Mouse (Mus musculus) G1E (cell line): ENCODE data around the gene Nsmce3. TPM values are rescaled to one million over a fixed set of nuclear protein-coding genes. Genes with fewer than 3 reads are reported as not detected.

Source experiments
- ATAC-seq: 2 replicates; pipeline ENCODE4 v1.8.0; 2016; ENCODE audit warnings: mild to moderate bottlenecking; ENCODE audit not compliant: insufficient number of reproducible peaks, poor library complexity, low FRiP score, severe bottlenecking; ENCODE audit errors: extremely low read depth
- DNase-seq: peaks from one replicate; pipeline ENCODE4 v3.0.0; 2012; ENCODE audit warnings: low spot score
- H3K27me3 ChIP-seq: 2 replicates; pipeline ENCODE4 v1.6.1; 2012; ENCODE audit warnings: mild to moderate bottlenecking, low read length, inconsistent platforms; ENCODE audit not compliant: insufficient read depth
- H3K36me3 ChIP-seq: replicated peaks from 2 replicates; pipeline ENCODE3; 2012; ENCODE audit warnings: mild to moderate bottlenecking, inconsistent platforms
- H3K4me1 ChIP-seq: 2 replicates; pipeline ENCODE4 v1.6.1; 2012; ENCODE audit warnings: low read depth, low read length, inconsistent platforms, mixed read lengths; ENCODE audit not compliant: insufficient read depth
- H3K4me3 ChIP-seq: 2 replicates; pipeline ENCODE4 v1.5.1; 2012; ENCODE audit warnings: low read depth, mild to moderate bottlenecking, inconsistent platforms, low read length, moderate library complexity, mixed read lengths
- H3K9me3 ChIP-seq: replicated peaks from 2 replicates; pipeline ENCODE4 v1.6.1; 2012; ENCODE audit warnings: inconsistent platforms
- CTCF ChIP-seq: IDR thresholded peaks from 2 replicates; pipeline ENCODE4 v1.5.1; 2012; ENCODE audit warnings: low read depth, low read length, inconsistent platforms, mixed read lengths
- GATA1 ChIP-seq: IDR thresholded peaks from 2 replicates; pipeline ENCODE4 v1.6.1; 2012; ENCODE audit warnings: borderline replicate concordance, low read length, inconsistent platforms, mixed read lengths
- GATA2 ChIP-seq: IDR thresholded peaks from 2 replicates; pipeline ENCODE4 v1.6.1; 2012; ENCODE audit warnings: low read depth, low read length, inconsistent platforms, borderline replicate concordance
- POLR2AphosphoS5 ChIP-seq: IDR thresholded peaks from 2 replicates; pipeline ENCODE4 v1.6.1; 2012; ENCODE audit warnings: low read depth, low read length, inconsistent platforms; ENCODE audit not compliant: insufficient replicate concordance
- TAL1 ChIP-seq: conservative IDR thresholded peaks from 2 replicates; pipeline ENCODE4 v1.6.1; 2012; ENCODE audit warnings: low read depth, low read length, inconsistent platforms, mixed read lengths
- polyA plus RNA-seq: library from polyadenylated mRNA; stranded (reverse); fragments of >175 nt; gene quantifications from 2 replicates; pipeline ENCODE4 v1.2.3, GENCODE M21; 2012
- total RNA-seq, 2 experiments: library from RNA; stranded (forward) in 1 of 2; stranded (reverse) in 1 of 2; fragments of 200-1000 nt in 1 of 2; fragments of >200 nt in 1 of 2; fragmentation: Nextera tagmentation in 1 of 2; gene quantifications; 2 replicates each; pipeline ENCODE4 v1.2.3; 2014 to 2017

The Nsmce3 gene
- total and polyA plus RNA-seq, 3 experiments = 4.4 to 8.1 (median 7.2) TPM

- no peaks in the 10 kb centered on the region for H3K4me1 ChIP-seq
Observed at GRCm38 (mm10) chr7:64855389-64855927, 17.3 kb downstream of the Nsmce3 start.

GRCm38 (mm10) chr7:64850791-64851190, 22.0 kb downstream of the Nsmce3 start:
- Histone ChIP-seq H3K4me3 (no peak overlapping the region), H3K4me1 (no peaks in the 10 kb centered on the region), H3K9me3 (no peaks in the 10 kb centered on the region), H3K36me3 (no peaks in the 10 kb centered on the region), H3K27me3 (no peaks in the 10 kb centered on the region)
- TF ChIP-seq POLR2AphosphoS5 = no peak
- TF ChIP-seq GATA2 = no peak
- no peak for TF ChIP-seq CTCF
- TF ChIP-seq TAL1 = no peak
- no peak for TF ChIP-seq GATA1
- DNase-seq (no peak), ATAC-seq (no peak)

More at GRCm38 (mm10) chr7:64855389-64855927, 17.3 kb downstream of the Nsmce3 start:
- DNase-seq (no peak), ATAC-seq (no peak)
- Histone ChIP-seq H3K9me3 (no peaks in the 10 kb centered on the region), H3K4me3 (no peak overlapping the region), H3K27me3 (0 out of 2 replicates have a peak, but pooled peaks cover 2% of the 10 kb centered on the region), H3K36me3 (no peaks in the 10 kb centered on the region)
- no peak for TF ChIP-seq GATA2
- no peak for TF ChIP-seq POLR2AphosphoS5
- TF ChIP-seq CTCF = no peak
- TF ChIP-seq TAL1 = no peak
- TF ChIP-seq GATA1 = no peak

GRCm38 (mm10) chr7:64847366-64847899, 25.4 kb downstream of the Nsmce3 start:
- no peak overlapping the region for H3K4me3 ChIP-seq
- no peaks in the 10 kb centered on the region for H3K27me3 ChIP-seq
- H3K36me3 ChIP-seq = no peaks in the 10 kb centered on the region
- no peaks in the 10 kb centered on the region for H3K9me3 ChIP-seq
- ATAC-seq (no peak), DNase-seq (no peak)
- H3K4me1 ChIP-seq = no peaks in the 10 kb centered on the region
- no peak for TF ChIP-seq GATA1
- TF ChIP-seq TAL1 = no peak
- TF ChIP-seq CTCF = no peak
- no peak for TF ChIP-seq GATA2
- TF ChIP-seq POLR2AphosphoS5 = no peak

- Histone ChIP-seq H3K4me1 (no peaks in the 10 kb centered on the region), H3K36me3 (no peaks in the 10 kb centered on the region), H3K27me3 (no peaks in the 10 kb centered on the region), H3K9me3 (no peaks in the 10 kb centered on the region), H3K4me3 (no peak overlapping the region)
- ATAC-seq (no peak), DNase-seq (no peak)
- no peak for TF ChIP-seq TAL1
- TF ChIP-seq GATA1 = no peak
- TF ChIP-seq GATA2 = no peak
- TF ChIP-seq POLR2AphosphoS5 = no peak
- no peak for TF ChIP-seq CTCF
Observed at GRCm38 (mm10) chr7:64846061-64846460, 26.7 kb downstream of the Nsmce3 start.

- no peak for DNase-seq
- no peak for ATAC-seq
- no peak overlapping the region for H3K4me3 ChIP-seq
- H3K4me1 ChIP-seq = no peaks in the 10 kb centered on the region
- TF ChIP-seq POLR2AphosphoS5 (no peak), GATA2 (no peak), GATA1 (no peak), CTCF (no peak), TAL1 (no peak)
- no peaks in the 10 kb centered on the region for H3K36me3 ChIP-seq
- no peaks in the 10 kb centered on the region for H3K9me3 ChIP-seq
- no peaks in the 10 kb centered on the region for H3K27me3 ChIP-seq
Observed at GRCm38 (mm10) chr7:64840946-64841659, 31.7 kb downstream of the Nsmce3 start.

GRCm38 (mm10) chr7:64840576-64840895, 32.3 kb downstream of the Nsmce3 start:
- DNase-seq (no peak), ATAC-seq (no peak)

More at GRCm38 (mm10) chr7:64840576-64840895, 32.3 kb downstream of the Nsmce3 start:
- Histone ChIP-seq H3K9me3 (no peaks in the 10 kb centered on the region), H3K27me3 (no peaks in the 10 kb centered on the region), H3K36me3 (no peaks in the 10 kb centered on the region), H3K4me1 (no peaks in the 10 kb centered on the region), H3K4me3 (no peak overlapping the region)
- no peak for TF ChIP-seq GATA2
- no peak for TF ChIP-seq TAL1
- TF ChIP-seq GATA1 = no peak
- no peak for TF ChIP-seq CTCF
- TF ChIP-seq POLR2AphosphoS5 = no peak
